Mouse (Mus musculus) heart, adult 18-20 months (tissue): ENCODE data around the gene Agpat2. TPM values are rescaled to one million over a fixed set of nuclear protein-coding genes. Genes with fewer than 3 reads are reported as not detected.

Source experiments
- DNase-seq, 2 experiments: peaks; one replicate each; pipeline ENCODE4 v3.0.0; 2021 to 2022; ENCODE audit warnings: mixed read lengths in 1 of 2
- total RNA-seq, 2 experiments: library from RNA; stranded (reverse); gene quantifications; 2 replicates each; pipeline ENCODE4 v1.2.3; 2021

Gene Agpat2
- total RNA-seq, 2 experiments from 2014 or later: 53.9 to 88.6 TPM

- no peak for DNase-seq
Observed at GRCm38 (mm10) chr2:26574862-26575261, 29.4 kb downstream of the Agpat2 start.

- no peak for DNase-seq
Observed at GRCm38 (mm10) chr2:26573807-26574206, 30.4 kb downstream of the Agpat2 start.

GRCm38 (mm10) chr2:26573396-26573795 lies 30.8 kb downstream of the Agpat2 start:
- peak; percentile 77 to 85 for DNase-seq

GRCm38 (mm10) chr2:26571826-26572225 lies 32.4 kb downstream of the Agpat2 start:
- DNase-seq: peak; percentile 72 to 91

GRCm38 (mm10) chr2:26571400-26571799 lies 32.8 kb downstream of the Agpat2 start:
- DNase-seq: peak in 1 of 2 experiments; percentile 74

GRCm38 (mm10) chr2:26570034-26570433 lies 34.2 kb downstream of the Agpat2 start:
- peak; percentile 73 to 82 for DNase-seq

- DNase-seq: peak; percentile 68 to 71
Observed at GRCm38 (mm10) chr2:26566221-26566620, 38.0 kb downstream of the Agpat2 start.

GRCm38 (mm10) chr2:26561351-26562016 lies 42.7 kb downstream of the Agpat2 start:
- peak; percentile 73 to 77 for DNase-seq

- no peak for DNase-seq
Observed at GRCm38 (mm10) chr2:26560506-26560905, 43.7 kb downstream of the Agpat2 start.

- DNase-seq: peak in 1 of 2 experiments; percentile 39
Observed at GRCm38 (mm10) chr2:26556535-26556993, 47.7 kb downstream of the Agpat2 start.

- peak; percentile 80 to 83 for DNase-seq
Observed at GRCm38 (mm10) chr2:26555076-26555475, 49.1 kb downstream of the Agpat2 start.

- DNase-seq: no peak
Observed at GRCm38 (mm10) chr2:26553904-26554303, 50.3 kb downstream of the Agpat2 start.

- DNase-seq: peak in 1 of 2 experiments; percentile 3
Observed at GRCm38 (mm10) chr2:26552066-26552465, 52.2 kb downstream of the Agpat2 start.

- DNase-seq: no peak
Observed at GRCm38 (mm10) chr2:26551446-26551845, 52.8 kb downstream of the Agpat2 start.

GRCm38 (mm10) chr2:26550777-26551176 lies 53.4 kb downstream of the Agpat2 start:
- DNase-seq: peak in 1 of 2 experiments; percentile 14

- peak in 1 of 2 experiments; percentile 25 for DNase-seq
Observed at GRCm38 (mm10) chr2:26550205-26550604, 54.0 kb downstream of the Agpat2 start.

GRCm38 (mm10) chr2:26549801-26550200 lies 54.4 kb downstream of the Agpat2 start:
- peak; percentile 27 to 64 for DNase-seq

GRCm38 (mm10) chr2:26547481-26547880 lies 56.7 kb downstream of the Agpat2 start:
- DNase-seq: peak in 1 of 2 experiments; percentile 57

GRCm38 (mm10) chr2:26544265-26544664 lies 60.0 kb downstream of the Agpat2 start:
- peak; percentile 55 to 67 for DNase-seq

GRCm38 (mm10) chr2:26543768-26544167 lies 60.4 kb downstream of the Agpat2 start:
- no peak for DNase-seq

GRCm38 (mm10) chr2:26543155-26543554 lies 61.1 kb downstream of the Agpat2 start:
- peak; percentile 44 to 61 for DNase-seq
